Mouse (Mus musculus): ENCODE data around the gene Git2.

Gene Git2

GRCm38 (mm10) chr5:114761980-114762379, 13.3 kb downstream of the Git2 start:
- no peak for DNase-seq (ENCODE audit: low spot score)

- no peak for DNase-seq (ENCODE audit: low spot score)
Observed at GRCm38 (mm10) chr5:114759536-114760090, 15.7 kb downstream of the Git2 start.

GRCm38 (mm10) chr5:114753384-114753783, 21.9 kb downstream of the Git2 start:
- no peak for DNase-seq (ENCODE audit: low spot score)

- DNase-seq (ENCODE audit: low spot score), result no peak
Observed at GRCm38 (mm10) chr5:114752397-114752796, 22.9 kb downstream of the Git2 start.

- no peak for DNase-seq (ENCODE audit: low spot score)
Observed at GRCm38 (mm10) chr5:114750325-114750724, 25.0 kb downstream of the Git2 start.

- no peak for DNase-seq (ENCODE audit: low spot score)
Observed at GRCm38 (mm10) chr5:114747521-114747920, 27.8 kb downstream of the Git2 start.

GRCm38 (mm10) chr5:114746886-114747285, 28.4 kb downstream of the Git2 start:
- no peak for DNase-seq (ENCODE audit: low spot score)

- no peak for DNase-seq (ENCODE audit: low spot score)
Observed at GRCm38 (mm10) chr5:114745581-114745980, 29.7 kb downstream of the Git2 start.

- no peak for DNase-seq (ENCODE audit: low spot score)
Observed at GRCm38 (mm10) chr5:114743697-114744090, 31.6 kb downstream of the Git2 start.

- no peak for DNase-seq (ENCODE audit: low spot score)
Observed at GRCm38 (mm10) chr5:114742998-114743696, 32.2 kb downstream of the Git2 start.

GRCm38 (mm10) chr5:114742572-114742971, 32.7 kb downstream of the Git2 start:
- no peak for DNase-seq (ENCODE audit: low spot score)

- DNase-seq (ENCODE audit: low spot score), result no peak
Observed at GRCm38 (mm10) chr5:114740595-114740994, 34.7 kb downstream of the Git2 start.

- DNase-seq (ENCODE audit: low spot score), result no peak
Observed at GRCm38 (mm10) chr5:114738707-114739241, 36.5 kb downstream of the Git2 start.

- DNase-seq (ENCODE audit: low spot score), result no peak
Observed at GRCm38 (mm10) chr5:114737090-114737887, 38.0 kb downstream of the Git2 start.

GRCm38 (mm10) chr5:114733606-114734005, 41.7 kb downstream of the Git2 start:
- DNase-seq (ENCODE audit: low spot score), result no peak

- DNase-seq (ENCODE audit: low spot score), result no peak
Observed at GRCm38 (mm10) chr5:114731969-114732368, 43.3 kb downstream of the Git2 start.

GRCm38 (mm10) chr5:114731498-114731897, 43.8 kb downstream of the Git2 start:
- no peak for DNase-seq (ENCODE audit: low spot score)

GRCm38 (mm10) chr5:114730129-114730528, 45.2 kb downstream of the Git2 start:
- no peak for DNase-seq (ENCODE audit: low spot score)

- DNase-seq (ENCODE audit: low spot score), result no peak
Observed at GRCm38 (mm10) chr5:114728160-114728559, 47.2 kb downstream of the Git2 start.

- DNase-seq (ENCODE audit: low spot score), result no peak
Observed at GRCm38 (mm10) chr5:114722846-114723245, 52.5 kb downstream of the Git2 start.

GRCm38 (mm10) chr5:114721969-114722368, 53.3 kb downstream of the Git2 start:
- DNase-seq (ENCODE audit: low spot score), result no peak

GRCm38 (mm10) chr5:114720784-114721183, 54.5 kb downstream of the Git2 start:
- DNase-seq (ENCODE audit: low spot score), result no peak

- no peak for DNase-seq (ENCODE audit: low spot score)
Observed at GRCm38 (mm10) chr5:114719928-114720270, 55.4 kb downstream of the Git2 start.

All from layer of hippocampus, adult 9-10 months (tissue).